Comparison of ENCODE assay signal across 8 mouse cellular contexts in genomic region chr3:41042195-41042938, GRCm38 (mm10). TPM values are rescaled to one million over a fixed set of nuclear protein-coding genes. Genes with fewer than 3 reads are reported as not detected.
A peak's percentile ranks its signal among the peaks of the same experiment; 100 is the strongest.
DNase-seq lines count a peak whose midpoint lies in the region; ATAC-seq lines count a peak whose summit lies in the region.
"Had no signal": no experiment of that assay in that cellular context is flagged by ENCODE, and none has a peak within 500 bp of the region (broad histone marks: within the 10 kb centered on the region; RNA-seq: fewer than 3 reads in every experiment).

No protein-coding gene starts in this region.

- ATAC-seq in forebrain, embryonic 14.5 days: peak; percentile 79
- ATAC-seq in neural tube, embryonic 14.5 days (ENCODE audit: low read depth): peak; percentile 81

- intact Hi-C loops in left cerebral cortex, postnatal 10 days (cut with DNase I): loop anchor here (10.0 kb wide), 1 partner anchor 552 kb away; no protein-coding TSS in a partner anchor

- H3K27ac ChIP-seq in forebrain, embryonic 14.5 days (ENCODE audit: low read depth, low read length): no peak overlapping the region
- no peak overlapping the region for H3K27ac ChIP-seq in neural tube, embryonic 14.5 days (ENCODE audit: low read depth, low read length)
- H3K27ac ChIP-seq: midbrain, embryonic 12.5 days had no signal

- H3K27me3 ChIP-seq in forebrain, embryonic 14.5 days (replicated peaks; ENCODE audit: control insufficient read depth, insufficient read depth, low read length): no peaks in the 10 kb centered on the region
- no peaks in the 10 kb centered on the region for H3K27me3 ChIP-seq in neural tube, embryonic 14.5 days (ENCODE audit: control insufficient read depth, insufficient read depth, low read length)
- H3K27me3 ChIP-seq: midbrain, embryonic 12.5 days had no signal

- H3K4me2 ChIP-seq in forebrain, embryonic 14.5 days (ENCODE audit: low read length): no peak overlapping the region
- no peak overlapping the region for H3K4me2 ChIP-seq in neural tube, embryonic 14.5 days (ENCODE audit: low read depth, low read length)
- H3K4me2 ChIP-seq: midbrain, embryonic 12.5 days had no signal

- no peaks in the 10 kb centered on the region for H3K36me3 ChIP-seq in forebrain, embryonic 14.5 days (ENCODE audit: control insufficient read depth, insufficient read depth, low read length)
- H3K36me3 ChIP-seq in neural tube, embryonic 14.5 days (ENCODE audit: control insufficient read depth, insufficient read depth, low read length): no peaks in the 10 kb centered on the region
- H3K36me3 ChIP-seq: midbrain, embryonic 12.5 days had no signal

- no peak overlapping the region for H3K4me3 ChIP-seq in forebrain, embryonic 14.5 days (ENCODE audit: low read depth, low read length)
- no peak overlapping the region for H3K4me3 ChIP-seq in neural tube, embryonic 14.5 days (ENCODE audit: low read depth, low read length)
- H3K4me3 ChIP-seq: midbrain, embryonic 12.5 days had no signal

- H3K4me1 ChIP-seq in forebrain, embryonic 14.5 days (ENCODE audit: control insufficient read depth, insufficient read depth, low read length): no peaks in the 10 kb centered on the region
- no peaks in the 10 kb centered on the region for H3K4me1 ChIP-seq in neural tube, embryonic 14.5 days (ENCODE audit: control insufficient read depth, insufficient read depth, low read length)
- H3K4me1 ChIP-seq: midbrain, embryonic 12.5 days had no signal

- no peaks in the 10 kb centered on the region for H3K9me3 ChIP-seq in forebrain, embryonic 14.5 days (replicated peaks; ENCODE audit: control insufficient read depth, low read length)
- no peaks in the 10 kb centered on the region for H3K9me3 ChIP-seq in neural tube, embryonic 14.5 days (ENCODE audit: control insufficient read depth, low read length)
- H3K9me3 ChIP-seq: midbrain, embryonic 12.5 days had no signal

- H3K9ac ChIP-seq in forebrain, embryonic 14.5 days (ENCODE audit: low read length): no peak overlapping the region
- H3K9ac ChIP-seq in neural tube, embryonic 14.5 days (replicated peaks; ENCODE audit: low read depth, low read length): no peak overlapping the region
- H3K9ac ChIP-seq: midbrain, embryonic 12.5 days had no signal

- WGBS in forebrain, embryonic 14.5 days: 79% methylated on average over 4 of the region's 4 CpGs
- 76% methylated on average over 4 of the region's 4 CpGs for WGBS in large intestine, adult 2 months
- 85% methylated on average over 4 of the region's 4 CpGs for WGBS in neural tube, embryonic 14.5 days

- peak; percentile 39 to 41 for DNase-seq in left cerebral cortex, postnatal 10 days (ENCODE audit: extremely low spot score in 1 of 2, low spot score in 2 of 2)
- no peak for DNase-seq in left cerebral cortex, adult 8-10 months (ENCODE audit: low spot score in 2 of 2)
- DNase-seq in ES-CJ7 (ENCODE audit: low read depth, low spot score): peak; percentile 48
- peak; percentile 6 for DNase-seq in adrenal gland, postnatal 25 days
- peak; percentile 84 for DNase-seq in forebrain, embryonic 14.5 days (ENCODE audit: low spot score)
- peak; percentile 8 for DNase-seq in large intestine, adult 2 months (ENCODE audit: low read depth, low spot score)

RNA-seq across cellular contexts. Expression of gene Pgrmc2, which starts 40.5 kb away (rescaled TPM):
- 10 to 100 TPM; 46.9 to 49.5 TPM for total RNA-seq in left cerebral cortex, postnatal 10 days (2021)
- 10 to 100 TPM; 60.0 to 65.1 (median 61.4) TPM for total RNA-seq in left cerebral cortex, adult 8-10 months (2022)
- total RNA-seq in adrenal gland, postnatal 25 days (2021): 49.0 and 55.4 TPM in 2 replicates
- 17.5 and 21.8 TPM in 2 replicates for polyA plus RNA-seq in forebrain, embryonic 14.5 days (2014; fragmentation: Nextera tagmentation; extraction: Ambion mirVana)
- polyA plus RNA-seq in large intestine, adult 2 months (2012; rRNA removed): 7.6 and 9.5 TPM in 2 replicates
- polyA plus RNA-seq in neural tube, embryonic 14.5 days (2014; fragmentation: Nextera tagmentation; extraction: Ambion mirVana): 21.1 and 24.0 TPM in 2 replicates

Comparison
In these comparisons a context has a peak if more than half of its experiments do, and no peak if none do; other contexts are left out.
1. DNase-seq: peak in left cerebral cortex, postnatal 10 days (2 of 2), ES-CJ7 (single experiment), adrenal gland, postnatal 25 days (single experiment), forebrain, embryonic 14.5 days (single experiment) and large intestine, adult 2 months (single experiment); none in left cerebral cortex, adult 8-10 months (0 of 2).